Mouse (Mus musculus) c-Kit-positive CD71-negative TER-119-negative erythroid progenitor cells, embryonic 14.5 days (primary cell): Measurements from ENCODE around the gene Uts2.
A peak's percentile ranks its signal among the peaks of the same experiment; 100 is the strongest.
"Not testable (repeated sequence)": the region's sequence is repeated elsewhere in the genome, so short reads cannot be mapped to it uniquely, and the experiment has no call there.

Source experiments
- DNase-seq: peaks from one replicate; pipeline ENCODE4 v3.0.0-alpha.2; 2013; ENCODE audit warnings: low read depth

Uts2 gene

DNA sequence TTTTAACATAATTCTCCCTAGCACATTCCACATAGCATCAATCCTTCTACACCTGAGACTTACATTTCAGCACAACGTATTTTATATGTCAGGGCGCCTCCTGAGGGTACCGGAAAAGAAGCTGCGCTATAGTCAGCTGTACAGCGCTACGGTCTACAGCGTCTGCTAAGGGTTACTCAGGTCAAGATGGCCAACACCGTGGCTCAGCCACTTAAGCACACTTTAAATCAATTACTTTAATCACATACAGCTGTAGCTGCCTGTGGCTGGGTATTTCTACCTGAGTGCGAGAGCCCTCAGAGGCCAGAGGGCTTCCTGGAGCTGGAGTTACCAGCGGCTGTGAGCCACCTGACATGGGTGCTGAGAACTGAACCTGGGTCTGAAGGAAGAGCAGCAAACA, 19.0 kb downstream of the Uts2 start:
- no peak for DNase-seq

GRCm38 (mm10) chr4:151017356-151017755, 20.5 kb downstream of the Uts2 start:
- DNase-seq, result not testable (repeated sequence)

- no peak for DNase-seq
Measured at GRCm38 (mm10) chr4:151024152-151024551, 27.3 kb downstream of the Uts2 start.

GRCm38 (mm10) chr4:151027001-151027400, 30.1 kb downstream of the Uts2 start:
- no peak for DNase-seq

GRCm38 (mm10) chr4:151036521-151036920, 39.6 kb downstream of the Uts2 start:
- DNase-seq, result no peak

DNA sequence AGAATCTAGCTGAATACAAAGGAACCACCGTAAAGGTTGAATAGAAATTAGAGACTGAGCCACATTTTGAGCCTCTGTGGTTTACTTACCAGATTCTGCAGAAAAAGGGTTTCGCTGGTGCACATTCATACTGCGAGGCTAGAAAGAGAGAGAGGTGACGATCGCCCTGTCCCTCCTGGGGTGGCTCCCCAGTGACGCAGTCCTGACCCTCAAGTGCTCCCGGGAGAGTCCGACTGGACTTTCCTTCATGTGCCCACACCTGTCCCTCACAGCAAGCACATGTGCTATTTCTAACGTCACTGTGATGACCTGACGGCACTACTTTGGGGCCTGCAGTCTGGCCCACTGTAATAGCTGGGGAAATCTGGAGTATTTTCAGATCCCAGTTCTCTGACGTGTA, 40.9 kb downstream of the Uts2 start:
- no peak for DNase-seq

DNA sequence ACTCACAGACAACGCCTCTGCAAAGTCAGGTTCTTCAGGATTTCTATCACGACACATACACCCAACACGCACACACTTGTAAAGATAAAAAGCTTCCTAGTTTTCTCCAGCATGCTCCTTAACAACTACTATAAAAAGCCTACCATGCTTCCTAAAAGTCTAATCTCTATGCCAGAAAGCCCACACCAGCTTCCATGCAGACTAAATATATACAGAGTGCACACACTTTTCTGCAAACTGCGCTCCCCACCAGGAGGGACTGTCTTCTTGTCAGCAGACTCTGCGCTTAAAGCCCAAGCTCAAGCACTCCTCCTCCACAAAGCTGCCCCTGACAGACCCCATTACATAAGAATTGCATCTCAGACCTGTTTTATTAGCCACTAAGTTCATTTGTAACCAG, 44.6 kb downstream of the Uts2 start:
- DNase-seq, result no peak

DNA sequence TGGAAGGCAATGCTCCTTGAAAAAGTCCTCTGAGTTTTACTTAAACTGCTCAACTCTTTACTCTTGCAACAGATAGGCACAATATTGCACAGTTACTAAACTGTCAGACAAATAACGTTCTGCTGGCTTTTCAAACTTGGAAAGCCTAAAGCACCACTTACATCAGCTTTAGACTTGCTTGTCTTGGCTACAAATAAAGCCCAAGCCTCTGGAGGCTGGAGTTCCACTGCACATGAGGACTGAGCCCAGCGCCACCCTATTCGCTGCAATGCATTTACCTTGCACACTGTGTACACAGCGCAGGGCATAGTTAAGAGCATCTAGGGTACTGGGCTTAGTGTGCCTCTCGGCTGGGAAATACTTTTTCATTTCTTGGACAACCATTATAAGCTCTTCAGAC, 46.4 kb downstream of the Uts2 start:
- DNase-seq, result no peak

GRCm38 (mm10) chr4:151044037-151044943, 47.4 kb downstream of the Uts2 start, which contains the start of gene Per3:
TSS of gene Per3 (minus strand) at chr4:151044665.
- peak; percentile 86 for DNase-seq

GRCm38 (mm10) chr4:151044944-151045570, 48.2 kb downstream of the Uts2 start:
- DNase-seq, result no peak

DNA sequence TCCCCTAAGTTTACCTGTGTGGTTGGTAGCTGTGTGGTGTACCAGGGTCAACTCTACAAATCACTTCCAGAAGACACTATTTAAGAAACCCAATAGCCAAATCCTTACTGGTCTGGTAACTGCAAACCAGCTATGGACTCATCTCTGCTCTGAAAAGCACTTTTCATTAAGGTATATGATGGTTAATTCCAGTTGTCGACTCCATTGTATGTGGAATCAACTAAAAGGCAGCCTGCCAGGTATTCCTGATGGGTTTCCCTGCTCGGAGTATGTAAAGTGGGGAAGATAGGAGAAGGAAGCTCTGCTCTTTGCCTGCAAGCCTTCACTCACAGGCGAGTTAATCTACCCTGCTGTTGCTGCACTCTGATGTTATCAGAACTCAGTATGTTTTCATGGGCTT, 49.6 kb downstream of the Uts2 start:
- DNase-seq, result no peak

DNA sequence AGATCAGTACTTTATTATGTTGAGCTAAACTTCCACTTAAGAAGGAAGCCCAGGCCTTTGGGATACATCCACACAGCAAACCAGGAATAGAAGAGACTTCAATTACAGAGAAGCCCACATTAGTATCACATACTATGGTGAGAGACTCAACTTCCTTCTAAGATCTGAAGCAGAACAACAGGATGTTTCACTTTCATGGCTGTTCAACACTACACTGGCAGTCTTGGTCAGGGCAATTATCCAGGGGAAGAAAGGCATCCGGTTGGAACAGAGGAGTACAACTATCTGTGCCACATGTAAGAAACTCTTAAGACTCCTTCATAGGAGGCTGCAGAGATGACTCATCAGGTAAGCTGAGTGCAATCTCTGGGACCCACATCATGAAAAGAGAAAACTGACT, 54.3 kb downstream of the Uts2 start:
- no peak for DNase-seq
